Mouse (Mus musculus): ENCODE data around the gene Traf7.

Gene Traf7

DNA sequence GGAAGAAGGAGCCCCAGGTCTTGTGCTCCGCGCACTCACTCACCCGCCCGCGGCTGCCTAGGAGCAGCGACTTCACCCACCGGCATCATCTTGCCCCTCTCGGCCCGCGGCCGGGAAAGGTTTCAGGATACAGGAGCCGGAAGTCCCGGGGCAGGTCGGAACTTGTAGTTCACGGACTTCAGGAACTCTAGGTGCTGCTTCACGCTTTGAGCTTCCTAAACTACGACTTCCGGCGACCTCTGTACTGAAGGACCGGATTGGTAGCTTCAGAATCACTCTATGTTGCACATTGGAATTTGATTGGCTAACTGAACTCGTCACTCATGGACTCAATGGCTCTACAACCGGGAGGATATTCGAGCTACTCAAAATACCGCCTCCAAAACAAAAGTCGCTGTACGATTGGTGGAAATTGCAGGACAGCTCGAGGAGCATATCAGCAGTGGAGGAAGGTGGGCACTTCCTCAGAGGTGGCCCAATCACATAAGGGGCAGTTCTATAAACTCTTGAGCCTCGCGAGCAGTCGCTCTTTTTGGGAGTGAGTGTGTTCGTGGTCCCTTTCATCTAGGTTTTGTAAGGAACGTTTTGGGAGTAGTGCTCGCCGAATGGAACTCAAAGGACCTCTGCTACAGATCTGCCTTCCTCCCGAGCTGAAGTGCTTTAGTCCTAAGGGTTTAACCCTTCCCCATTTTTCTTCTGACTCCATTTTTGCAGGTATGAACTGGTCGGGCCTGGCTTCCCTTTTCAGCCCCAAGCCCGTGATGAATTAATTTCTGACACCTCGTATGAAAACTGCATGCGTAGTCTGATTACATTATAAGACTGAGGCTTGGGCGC is at the start of gene Traf7:
TSS of gene Traf7 (minus strand) at position 216 of the 837 bp plus-strand sequence.
- peak; percentile 82 for DNase-seq

GRCm38 (mm10) chr17:24573811-24574210 is 46.1 kb upstream of the Traf7 start:
- no peak for DNase-seq

DNA sequence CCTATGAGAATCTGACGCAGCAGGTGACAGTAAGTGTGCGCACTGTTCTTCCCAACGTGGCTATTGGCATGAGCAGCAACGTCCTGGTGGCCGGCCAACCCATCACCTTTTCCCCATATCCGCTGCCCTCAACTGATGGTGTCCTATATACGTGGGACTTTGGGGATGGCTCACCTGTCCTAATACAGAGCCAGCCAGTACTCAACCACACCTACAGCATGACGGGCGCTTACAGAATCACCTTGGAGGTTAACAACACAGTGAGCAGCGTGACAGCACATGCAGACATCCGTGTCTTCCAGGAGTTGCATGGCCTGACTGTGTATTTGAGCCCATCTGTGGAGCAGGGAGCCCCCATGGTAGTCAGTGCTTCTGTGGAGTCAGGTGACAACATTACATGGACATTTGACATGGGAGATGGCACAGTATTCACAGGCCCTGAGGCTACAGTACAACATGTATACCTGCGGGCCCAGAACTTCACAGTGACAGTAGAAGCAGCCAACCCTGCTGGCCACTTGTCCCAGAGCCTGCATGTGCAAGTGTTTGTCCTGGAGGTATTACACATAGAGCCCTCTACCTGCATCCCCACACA is 45.0 kb upstream of the Traf7 start:
- DNase-seq: no peak

- no peak for DNase-seq
Observed at GRCm38 (mm10) chr17:24569837-24570236, 42.1 kb upstream of the Traf7 start.

DNA sequence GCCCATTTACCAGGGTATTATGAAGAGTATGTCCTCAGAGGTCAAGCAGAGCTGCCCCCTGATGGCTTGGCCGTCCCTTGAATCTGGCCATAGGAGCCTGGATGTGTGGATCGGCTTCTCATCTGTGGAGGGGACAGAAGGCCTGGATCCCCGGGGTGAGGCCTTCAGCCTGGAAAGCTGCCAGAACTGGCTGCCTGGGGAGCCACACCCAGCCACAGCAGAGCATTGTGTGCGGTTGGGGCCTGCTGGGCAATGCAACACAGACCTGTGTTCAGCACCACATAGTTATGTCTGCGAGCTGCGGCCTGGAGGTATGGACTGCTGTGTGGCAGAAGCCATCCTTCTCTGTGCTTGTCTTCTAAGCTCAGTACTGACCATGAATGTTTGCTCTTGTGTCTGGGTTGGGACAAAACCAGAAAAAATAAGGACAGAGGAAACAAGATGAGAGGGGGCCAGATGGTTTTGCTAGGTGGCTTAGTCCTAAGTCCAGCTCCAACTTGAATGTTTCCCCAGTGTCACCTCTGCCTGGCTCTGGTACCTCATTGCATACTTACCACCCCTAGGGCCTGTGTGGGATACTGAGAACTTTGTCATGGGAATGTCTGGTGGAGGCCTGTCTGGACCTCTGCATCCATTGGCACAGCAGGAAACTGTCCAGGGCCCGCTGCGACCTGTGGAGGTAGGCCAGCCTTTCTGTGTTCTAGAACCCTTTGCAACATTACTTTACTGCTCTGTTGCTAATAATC is 39.5 kb upstream of the Traf7 start:
- no peak for DNase-seq

DNA sequence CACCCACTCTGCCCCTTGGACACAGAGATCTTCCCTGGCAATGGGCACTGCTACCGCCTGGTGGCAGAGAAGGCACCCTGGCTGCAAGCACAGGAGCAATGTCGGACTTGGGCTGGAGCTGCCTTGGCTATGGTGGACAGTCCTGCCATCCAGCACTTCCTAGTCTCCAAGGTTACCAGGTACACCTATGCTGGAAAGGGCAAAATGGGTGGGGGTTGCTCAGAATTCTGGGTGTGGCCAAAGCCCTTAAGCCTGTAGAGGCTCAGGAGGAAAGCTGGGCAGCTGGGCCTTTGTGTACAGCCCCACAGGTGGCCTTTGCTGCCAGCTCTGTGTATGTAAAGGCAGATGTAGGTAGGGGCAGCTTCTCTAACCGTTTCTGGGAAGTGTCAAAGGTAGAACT is 38.1 kb upstream of the Traf7 start:
- no peak for DNase-seq

GRCm38 (mm10) chr17:24565092-24565491 is 37.4 kb upstream of the Traf7 start:
- no peak for DNase-seq

- DNase-seq: no peak
Observed at GRCm38 (mm10) chr17:24564422-24564821, 36.7 kb upstream of the Traf7 start.

DNA sequence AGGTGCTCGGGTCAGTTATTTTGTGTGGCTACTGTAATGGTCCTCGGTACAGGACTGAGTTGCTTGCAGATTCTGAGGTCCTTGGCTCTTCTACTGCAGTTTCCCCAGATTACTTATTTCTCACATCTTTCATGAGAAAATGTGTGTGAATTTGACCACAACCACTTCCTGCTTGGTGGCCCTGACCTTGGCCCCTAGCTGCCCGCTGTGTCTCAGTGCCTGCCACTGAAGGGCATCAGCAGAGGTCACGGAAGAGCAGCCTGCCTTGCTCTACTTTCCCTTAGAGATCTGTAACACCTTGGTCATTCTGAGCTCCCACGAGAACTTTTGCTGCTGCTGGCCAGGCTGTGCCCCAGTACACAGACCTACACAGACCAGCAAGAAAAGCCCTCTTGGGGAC is 35.9 kb upstream of the Traf7 start:
- DNase-seq: no peak

DNA sequence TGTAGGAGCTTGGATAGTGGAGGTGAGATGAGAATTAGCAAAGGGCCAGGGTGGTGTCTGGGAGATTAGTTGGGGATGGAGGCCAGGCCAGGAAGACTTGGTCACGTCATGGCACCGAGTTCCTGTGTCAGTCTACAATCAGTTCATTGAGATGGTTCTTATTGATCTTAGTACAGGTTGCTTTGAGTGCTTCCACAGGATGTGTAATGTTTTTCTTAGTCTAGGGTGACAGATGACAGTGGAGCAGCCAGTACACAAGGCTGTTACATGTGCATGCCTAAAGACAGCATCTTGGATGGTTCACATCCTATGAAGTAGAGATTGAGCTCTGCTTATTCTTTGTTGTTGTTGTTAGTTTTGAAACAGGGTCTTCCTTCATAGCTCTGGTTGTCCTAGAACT is 33.9 kb upstream of the Traf7 start:
- DNase-seq: no peak

DNA sequence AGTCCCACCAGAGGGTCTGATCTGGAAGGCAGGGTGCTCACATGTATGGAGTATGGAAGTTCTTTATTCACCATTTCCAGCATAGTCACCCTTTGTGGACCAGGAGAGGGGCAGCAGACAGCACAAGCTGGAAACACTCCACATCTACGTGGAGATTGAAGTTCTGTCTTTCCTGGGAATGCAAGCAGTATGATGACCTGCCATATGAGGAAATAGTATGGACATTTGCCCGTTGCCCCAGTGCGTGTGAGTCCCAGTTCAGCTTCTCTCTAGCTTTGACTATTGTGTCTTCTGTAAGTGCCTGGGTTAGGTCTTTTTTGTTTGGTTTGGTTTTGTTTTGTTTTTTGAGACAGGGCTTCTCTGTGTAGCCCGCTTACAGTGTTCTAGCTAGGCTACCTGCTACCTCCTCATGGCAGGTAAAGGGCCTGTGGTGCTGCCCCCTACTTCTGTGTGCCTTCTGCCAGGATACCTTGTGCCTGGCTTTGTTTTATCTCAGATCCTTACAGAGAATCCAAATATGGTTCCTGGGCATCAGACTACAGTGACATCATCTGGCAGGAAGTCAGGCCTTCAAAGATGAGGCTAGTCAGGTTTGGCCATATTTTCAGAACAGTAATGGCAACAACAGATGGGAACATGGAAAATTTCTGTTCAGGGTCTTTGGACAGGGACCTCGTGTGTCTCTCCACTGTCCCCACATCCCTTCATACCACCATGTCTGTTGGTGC is 32.7 kb upstream of the Traf7 start:
- DNase-seq: no peak

GRCm38 (mm10) chr17:24559146-24559545 is 31.4 kb upstream of the Traf7 start:
- DNase-seq: no peak

- no peak for DNase-seq
Observed at GRCm38 (mm10) chr17:24558600-24559099, 30.9 kb upstream of the Traf7 start.

GRCm38 (mm10) chr17:24557091-24557490 is 29.4 kb upstream of the Traf7 start:
- no peak for DNase-seq

DNA sequence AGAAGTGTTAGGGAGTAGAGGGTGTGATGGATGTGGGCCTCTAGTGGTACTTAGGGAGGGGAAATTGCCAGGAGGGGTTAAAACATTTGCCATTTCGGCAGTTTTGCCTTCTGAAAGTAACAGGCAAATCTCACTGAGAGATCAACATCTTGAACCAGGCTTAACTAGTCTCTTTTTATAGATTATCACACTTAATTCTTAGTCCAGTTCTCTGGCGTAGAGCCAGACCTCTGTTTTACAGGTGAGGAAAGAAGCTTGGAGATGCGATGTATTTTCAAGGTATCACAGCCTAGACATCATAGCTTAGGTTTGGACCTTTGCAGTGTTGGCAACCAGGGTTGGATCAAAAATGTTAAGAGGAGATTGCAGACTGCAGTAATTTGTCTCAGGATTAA is 23.3 kb upstream of the Traf7 start:
- no peak for DNase-seq

GRCm38 (mm10) chr17:24550416-24551049 is 22.8 kb upstream of the Traf7 start:
- peak; percentile 70 for DNase-seq

GRCm38 (mm10) chr17:24549618-24550415 is 22.1 kb upstream of the Traf7 start, which contains the start of gene Pkd1:
TSS of gene Pkd1 (plus strand) at chr17:24549834.
- DNase-seq: peak; percentile 91

GRCm38 (mm10) chr17:24548921-24549617 is 21.3 kb upstream of the Traf7 start:
- no peak for DNase-seq

DNA sequence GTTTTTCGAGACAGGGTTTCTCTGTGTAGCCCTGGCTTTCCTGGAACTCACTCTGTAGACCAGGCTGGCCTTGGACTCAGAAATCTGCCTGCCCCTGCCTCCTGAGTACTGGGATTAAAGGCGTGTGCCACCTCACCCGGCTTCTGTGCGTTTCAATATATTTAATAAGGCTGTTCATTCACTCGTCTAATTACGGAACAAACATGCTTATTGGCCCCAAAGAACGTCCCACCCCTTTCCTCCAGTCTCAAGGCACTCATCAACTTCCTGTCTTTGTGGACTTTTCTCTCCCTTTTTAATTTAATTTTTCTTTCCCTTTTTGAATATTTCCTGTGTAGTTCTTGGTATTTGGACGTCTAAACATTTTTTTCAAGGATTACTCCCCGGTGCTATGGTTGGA is 20.7 kb upstream of the Traf7 start:
- no peak for DNase-seq

DNA sequence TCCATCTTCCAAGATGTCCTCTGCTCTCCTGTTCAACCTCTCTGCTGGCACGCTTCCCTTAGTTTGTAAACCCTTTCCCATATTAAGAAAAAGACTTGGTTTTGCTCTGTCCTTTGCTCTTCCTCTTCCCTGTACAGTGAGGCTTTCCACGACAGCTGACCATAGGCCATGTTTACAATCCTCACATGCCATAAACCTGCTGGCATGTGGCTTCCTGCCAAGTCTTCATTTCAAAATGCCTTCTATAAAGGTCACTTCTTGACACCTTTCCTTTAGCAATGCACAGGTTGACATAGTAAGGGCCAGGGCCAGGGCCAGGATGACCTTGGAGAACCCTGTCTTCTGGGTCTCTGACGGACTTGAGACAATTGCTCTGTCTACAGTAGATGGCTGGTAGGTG is 18.5 kb upstream of the Traf7 start:
- no peak for DNase-seq

DNA sequence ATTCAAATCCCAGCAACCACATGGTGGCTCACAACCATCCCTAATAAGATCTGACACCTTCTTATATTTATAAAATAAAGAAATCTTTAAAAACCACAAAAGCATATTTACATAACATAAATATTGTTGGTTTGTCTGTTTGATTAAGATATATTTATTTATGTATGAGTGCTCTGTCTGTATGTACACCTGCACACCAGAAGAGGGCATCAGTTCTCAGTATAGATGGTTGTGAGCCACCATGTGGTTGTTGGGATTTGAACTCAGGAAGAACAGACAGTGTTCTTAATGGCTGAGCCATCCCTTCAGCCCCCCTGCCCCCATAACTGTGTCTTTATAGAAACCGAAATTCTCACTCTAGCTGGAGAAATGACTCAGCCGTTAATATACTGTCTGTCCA is 17.5 kb upstream of the Traf7 start:
- DNase-seq: no peak

Data from right cerebral cortex, postnatal 4 days (tissue).